Mouse (Mus musculus): ENCODE measurements around the gene Traf5. TPM values are rescaled to one million over a fixed set of nuclear protein-coding genes. Genes with fewer than 3 reads are reported as not detected.

Gene Traf5
- polyA plus RNA-seq, 1 experiment from 2014 or later: 4.1 TPM

- no peak for ATAC-seq (ENCODE audit: low FRiP score)
- Histone ChIP-seq H3K27me3 (no peaks in the 10 kb centered on the region), H3K4me2 (replicated peaks) (no peak overlapping the region), H3K4me3 (no peak overlapping the region), H3K4me1 (no peaks in the 10 kb centered on the region), H3K9ac (no peak overlapping the region), H3K27ac (no peak overlapping the region), H3K36me3 (no peaks in the 10 kb centered on the region), H3K9me3 (replicated peaks) (no peaks in the 10 kb centered on the region)
Measured at GRCm38 (mm10) chr1:191999022-191999421, 93.3 kb downstream of the Traf5 start.

GRCm38 (mm10) chr1:191996621-191997185 is 95.7 kb downstream of the Traf5 start:
- WGBS: 94% methylated on average over 8 of the region's 8 CpGs
- no peak for ATAC-seq (ENCODE audit: low FRiP score)

GRCm38 (mm10) chr1:191995916-191996315 is 96.4 kb downstream of the Traf5 start:
- Histone ChIP-seq H3K27ac (no peak overlapping the region), H3K9ac (no peak overlapping the region), H3K4me2 (replicated peaks) (no peak overlapping the region), H3K4me3 (no peak overlapping the region), H3K27me3 (no peaks in the 10 kb centered on the region), H3K36me3 (no peaks in the 10 kb centered on the region), H3K4me1 (no peaks in the 10 kb centered on the region), H3K9me3 (replicated peaks) (no peaks in the 10 kb centered on the region)
- no peak for ATAC-seq (ENCODE audit: low FRiP score)
- 90% methylated on average over 7 of the region's 7 CpGs for WGBS

More at GRCm38 (mm10) chr1:191996621-191997185, 95.7 kb downstream of the Traf5 start:
- H3K4me3 ChIP-seq: no peak overlapping the region
- no peak overlapping the region for H3K27ac ChIP-seq
- no peaks in the 10 kb centered on the region for H3K27me3 ChIP-seq
- no peaks in the 10 kb centered on the region for H3K4me1 ChIP-seq
- no peak overlapping the region for H3K9ac ChIP-seq
- H3K36me3 ChIP-seq: no peaks in the 10 kb centered on the region
- H3K4me2 ChIP-seq (replicated peaks): no peak overlapping the region
- no peaks in the 10 kb centered on the region for H3K9me3 ChIP-seq (replicated peaks)

GRCm38 (mm10) chr1:191995488-191995887 is 96.9 kb downstream of the Traf5 start:
- 54% methylated on average over 4 of the region's 4 CpGs for WGBS
- no peaks in the 10 kb centered on the region for H3K9me3 ChIP-seq (replicated peaks)
- H3K4me2 ChIP-seq (replicated peaks): no peak overlapping the region
- H3K36me3 ChIP-seq: no peaks in the 10 kb centered on the region
- no peaks in the 10 kb centered on the region for H3K4me1 ChIP-seq
- no peak overlapping the region for H3K4me3 ChIP-seq
- no peak for ATAC-seq (ENCODE audit: low FRiP score)
- H3K27me3 ChIP-seq: no peaks in the 10 kb centered on the region
- no peak overlapping the region for H3K27ac ChIP-seq
- no peak overlapping the region for H3K9ac ChIP-seq

- H3K36me3 ChIP-seq: no peaks in the 10 kb centered on the region
- 73% methylated on average over 5 of the region's 5 CpGs for WGBS
- no peaks in the 10 kb centered on the region for H3K4me1 ChIP-seq
- H3K4me2 ChIP-seq (replicated peaks): no peak overlapping the region
- no peak overlapping the region for H3K9ac ChIP-seq
- H3K4me3 ChIP-seq: no peak overlapping the region
- ATAC-seq (ENCODE audit: low FRiP score): no peak
- no peak overlapping the region for H3K27ac ChIP-seq
- H3K9me3 ChIP-seq (replicated peaks): no peaks in the 10 kb centered on the region
- H3K27me3 ChIP-seq: no peaks in the 10 kb centered on the region
Measured at GRCm38 (mm10) chr1:191994476-191994875, 97.9 kb downstream of the Traf5 start.

- Histone ChIP-seq H3K4me2 (replicated peaks) (no peak overlapping the region), H3K27ac (no peak overlapping the region), H3K4me3 (no peak overlapping the region), H3K36me3 (no peaks in the 10 kb centered on the region), H3K9me3 (replicated peaks) (no peaks in the 10 kb centered on the region), H3K9ac (no peak overlapping the region), H3K4me1 (no peaks in the 10 kb centered on the region), H3K27me3 (no peaks in the 10 kb centered on the region)
- WGBS: 68% methylated on average over 7 of the region's 7 CpGs
- ATAC-seq (ENCODE audit: low FRiP score): no peak
Measured at GRCm38 (mm10) chr1:191992040-191992780, 100.1 kb downstream of the Traf5 start.

- Histone ChIP-seq H3K4me3 (peak overlapping the region; percentile 54), H3K4me1 (no peaks in the 10 kb centered on the region), H3K9ac (peak overlapping the region; percentile 73), H3K27me3 (peaks cover 10% of the 10 kb centered on the region; the same call in 1 of the 2 replicates), H3K27ac (peak overlapping the region; percentile 76), H3K9me3 (replicated peaks) (no peaks in the 10 kb centered on the region), H3K36me3 (no peaks in the 10 kb centered on the region), H3K4me2 (replicated peaks) (peak overlapping the region; percentile 62)
- peak; percentile 98 for ATAC-seq (ENCODE audit: low FRiP score)
- WGBS: under 1% methylated on average over 22 of the region's 22 CpGs
Measured at GRCm38 (mm10) chr1:191989994-191990393, 102.4 kb downstream of the Traf5 start.

GRCm38 (mm10) chr1:191989060-191989459 is 103.3 kb downstream of the Traf5 start:
- no peaks in the 10 kb centered on the region for H3K9me3 ChIP-seq (replicated peaks)
- no peak for ATAC-seq (ENCODE audit: low FRiP score)
- H3K4me3 ChIP-seq: no peak overlapping the region
- 87% methylated on average over 5 of the region's 5 CpGs for WGBS
- H3K4me2 ChIP-seq (replicated peaks): no peak overlapping the region
- no peak overlapping the region for H3K27ac ChIP-seq
- H3K36me3 ChIP-seq: no peaks in the 10 kb centered on the region
- H3K9ac ChIP-seq: no peak overlapping the region
- peaks cover 10% of the 10 kb centered on the region; the same call in 1 of the 2 replicates for H3K27me3 ChIP-seq
- no peaks in the 10 kb centered on the region for H3K4me1 ChIP-seq

- H3K9ac ChIP-seq: no peak overlapping the region
- no peak for ATAC-seq (ENCODE audit: low FRiP score)
- WGBS: 90% methylated on average over 3 of the region's 3 CpGs
Measured at GRCm38 (mm10) chr1:191988646-191989045, 103.7 kb downstream of the Traf5 start.

GRCm38 (mm10) chr1:191987481-191987769 is 104.9 kb downstream of the Traf5 start:
- no peak for ATAC-seq (ENCODE audit: low FRiP score)
- no peak overlapping the region for H3K4me2 ChIP-seq (replicated peaks)

More at GRCm38 (mm10) chr1:191988646-191989045, 103.7 kb downstream of the Traf5 start:
- no peak overlapping the region for H3K27ac ChIP-seq
- no peak overlapping the region for H3K4me3 ChIP-seq
- peaks cover 10% of the 10 kb centered on the region; the same call in 1 of the 2 replicates for H3K27me3 ChIP-seq
- H3K4me1 ChIP-seq: no peaks in the 10 kb centered on the region
- no peaks in the 10 kb centered on the region for H3K36me3 ChIP-seq
- no peak overlapping the region for H3K4me2 ChIP-seq (replicated peaks)
- H3K9me3 ChIP-seq (replicated peaks): no peaks in the 10 kb centered on the region

GRCm38 (mm10) chr1:191986674-191987480 is 105.5 kb downstream of the Traf5 start:
- Histone ChIP-seq H3K4me3 (no peak overlapping the region), H3K9me3 (replicated peaks) (no peaks in the 10 kb centered on the region), H3K4me1 (peaks cover 7% of the 10 kb centered on the region), H3K27ac (no peak overlapping the region), H3K9ac (no peak overlapping the region), H3K36me3 (no peaks in the 10 kb centered on the region), H3K4me2 (replicated peaks) (no peak overlapping the region), H3K27me3 (peaks cover 10% of the 10 kb centered on the region; the same call in 1 of the 2 replicates)
- ATAC-seq (ENCODE audit: low FRiP score): no peak
- 75% methylated on average over 8 of the region's 8 CpGs for WGBS

More at GRCm38 (mm10) chr1:191987481-191987769, 104.9 kb downstream of the Traf5 start:
- Histone ChIP-seq H3K4me1 (peaks cover 2% of the 10 kb centered on the region; the same call in 1 of the 2 replicates), H3K4me3 (no peak overlapping the region), H3K9me3 (replicated peaks) (no peaks in the 10 kb centered on the region), H3K27me3 (peaks cover 10% of the 10 kb centered on the region; the same call in 1 of the 2 replicates), H3K9ac (no peak overlapping the region), H3K36me3 (no peaks in the 10 kb centered on the region), H3K27ac (no peak overlapping the region)
- whole genome bisulfite sequencing: 49% methylated on average over 5 of the region's 5 CpGs

- ATAC-seq (ENCODE audit: low FRiP score): peak; percentile 90
- Histone ChIP-seq H3K27ac (peak overlapping the region; percentile 76), H3K9ac (no peak overlapping the region), H3K4me1 (peaks cover 36% of the 10 kb centered on the region), H3K36me3 (no peaks in the 10 kb centered on the region), H3K4me2 (replicated peaks) (no peak overlapping the region), H3K9me3 (replicated peaks) (no peaks in the 10 kb centered on the region), H3K27me3 (peaks cover 10% of the 10 kb centered on the region; the same call in 1 of the 2 replicates), H3K4me3 (no peak overlapping the region)
- WGBS: 17% methylated on average over 6 of the region's 6 CpGs
Measured at GRCm38 (mm10) chr1:191981426-191982102, 110.8 kb downstream of the Traf5 start.
